Mouse (Mus musculus): ENCODE data around the gene Patl2. TPM values are rescaled to one million over a fixed set of nuclear protein-coding genes. Genes with fewer than 3 reads are reported as not detected.

Patl2 gene
- polyA plus RNA-seq, 1 experiment from 2014 or later, result not detected

DNA sequence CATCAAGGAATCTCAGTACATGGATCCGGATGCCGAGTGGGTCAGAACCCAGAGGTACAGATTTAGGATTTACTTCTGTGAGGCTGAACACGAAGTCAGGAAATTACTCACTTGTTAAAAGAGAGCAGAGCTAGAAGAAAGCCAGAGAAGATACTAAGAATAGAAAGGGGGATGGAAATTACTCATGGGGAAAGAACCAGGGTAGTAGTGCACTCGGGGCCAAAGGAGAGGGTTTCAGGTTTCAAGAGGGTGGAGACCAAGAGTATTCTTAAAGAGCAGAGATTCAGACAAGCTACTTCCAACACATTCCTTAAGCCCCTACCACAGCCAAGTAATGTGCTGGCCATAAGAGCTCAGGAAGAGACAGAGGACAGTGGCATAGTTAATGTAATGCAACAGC, 24.4 kb downstream of the Patl2 start:
- 0 out of 2 replicates have a peak, but pooled peaks cover 3% of the 10 kb centered on the region for H3K4me1 ChIP-seq (ENCODE audit: control insufficient read depth, insufficient read depth, low read length)
- no peak for DNase-seq (ENCODE audit: low spot score, missing footprints)
- H3K4me2 ChIP-seq, result no peak overlapping the region
- no peak overlapping the region for H3K4me3 ChIP-seq (ENCODE audit: low read depth, low read length)
- no peak overlapping the region for H3K27ac ChIP-seq (ENCODE audit: low read depth, low read length)
- H3K27me3 ChIP-seq (ENCODE audit: control insufficient read depth, insufficient read depth, low read length), result no peaks in the 10 kb centered on the region
- H3K9ac ChIP-seq (ENCODE audit: low read length), result no peak overlapping the region
- WGBS, result 25% methylated on average over 4 of the region's 4 CpGs
- ATAC-seq (ENCODE audit: low FRiP score), result no peak
- H3K9me3 ChIP-seq (ENCODE audit: control insufficient read depth, low read length), result no peaks in the 10 kb centered on the region
- H3K36me3 ChIP-seq (ENCODE audit: control insufficient read depth, insufficient read depth, low read length), result no peaks in the 10 kb centered on the region

GRCm38 (mm10) chr2:122160680-122161079, 25.3 kb downstream of the Patl2 start, which contains the start of gene Trim69:
Trim69 (plus strand) TSS chr2:122160700.
- no peaks in the 10 kb centered on the region for H3K9me3 ChIP-seq (ENCODE audit: control insufficient read depth, low read length)
- no peak within 1 kb of the TSS for H3K9ac ChIP-seq (ENCODE audit: low read length)
- no peaks in the 10 kb centered on the region for H3K27me3 ChIP-seq (ENCODE audit: control insufficient read depth, insufficient read depth, low read length)
- DNase-seq (ENCODE audit: low spot score, missing footprints) (peak; percentile 96), ATAC-seq (ENCODE audit: low FRiP score) (peak; percentile 78)
- no peak within 1 kb of the TSS for H3K4me2 ChIP-seq
- no peak within 1 kb of the TSS for H3K27ac ChIP-seq (ENCODE audit: low read depth, low read length)
- H3K4me1 ChIP-seq (ENCODE audit: control insufficient read depth, insufficient read depth, low read length), result 0 out of 2 replicates have a peak, but pooled peaks cover 3% of the 10 kb centered on the region
- 46% methylated on average over 2 of the region's 2 CpGs for WGBS
- H3K36me3 ChIP-seq (ENCODE audit: control insufficient read depth, insufficient read depth, low read length), result no peaks in the 10 kb centered on the region
- H3K4me3 ChIP-seq (ENCODE audit: low read depth, low read length), result no peak within 1 kb of the TSS

- ATAC-seq (ENCODE audit: low FRiP score) (no peak), DNase-seq (ENCODE audit: low spot score, missing footprints) (peak; percentile 21)
- 0 out of 2 replicates have a peak, but pooled peaks cover 3% of the 10 kb centered on the region for H3K4me1 ChIP-seq (ENCODE audit: control insufficient read depth, insufficient read depth, low read length)
- no peak overlapping the region for H3K4me2 ChIP-seq
- H3K9me3 ChIP-seq (ENCODE audit: control insufficient read depth, low read length), result no peaks in the 10 kb centered on the region
- no peak overlapping the region for H3K9ac ChIP-seq (ENCODE audit: low read length)
- H3K27ac ChIP-seq (ENCODE audit: low read depth, low read length), result no peak overlapping the region
- WGBS, result 88% methylated on average over 6 of the region's 6 CpGs
- no peak overlapping the region for H3K4me3 ChIP-seq (ENCODE audit: low read depth, low read length)
- no peaks in the 10 kb centered on the region for H3K36me3 ChIP-seq (ENCODE audit: control insufficient read depth, insufficient read depth, low read length)
- H3K27me3 ChIP-seq (ENCODE audit: control insufficient read depth, insufficient read depth, low read length), result no peaks in the 10 kb centered on the region
Observed at GRCm38 (mm10) chr2:122159667-122160066, 26.3 kb downstream of the Patl2 start.

DNA sequence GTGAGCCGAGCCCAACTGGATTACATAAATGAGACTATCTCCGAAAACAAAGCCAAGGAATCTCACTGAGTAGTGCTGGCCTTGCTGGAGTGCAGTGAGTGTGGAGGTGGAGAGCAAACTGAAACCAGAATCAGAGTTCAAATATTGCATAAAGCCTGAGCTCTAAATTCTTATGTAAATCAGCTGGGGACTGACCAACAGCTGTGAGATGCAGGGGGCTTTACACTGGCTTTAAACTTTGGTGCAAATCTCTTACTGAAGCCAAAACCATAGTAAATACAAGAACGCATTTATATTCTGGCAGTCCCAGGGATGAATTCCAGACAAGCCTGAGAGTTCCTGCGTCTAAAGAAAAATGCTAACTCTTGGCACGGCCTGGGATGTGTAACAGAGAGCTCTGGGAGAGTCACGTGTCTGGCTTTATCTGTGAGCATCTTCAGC, 27.6 kb downstream of the Patl2 start:
- Histone ChIP-seq H3K4me2 (no peak overlapping the region), H3K4me3 (ENCODE audit: low read depth, low read length) (no peak overlapping the region), H3K27ac (ENCODE audit: low read depth, low read length) (no peak overlapping the region), H3K27me3 (ENCODE audit: control insufficient read depth, insufficient read depth, low read length) (no peaks in the 10 kb centered on the region), H3K9me3 (ENCODE audit: control insufficient read depth, low read length) (no peaks in the 10 kb centered on the region), H3K36me3 (ENCODE audit: control insufficient read depth, insufficient read depth, low read length) (no peaks in the 10 kb centered on the region), H3K4me1 (ENCODE audit: control insufficient read depth, insufficient read depth, low read length) (0 out of 2 replicates have a peak, but pooled peaks cover 3% of the 10 kb centered on the region), H3K9ac (ENCODE audit: low read length) (no peak overlapping the region)
- WGBS, result 56% methylated on average over 6 of the region's 6 CpGs
- DNase-seq (ENCODE audit: low spot score, missing footprints) (peak; percentile 70), ATAC-seq (ENCODE audit: low FRiP score) (no peak)

GRCm38 (mm10) chr2:122157561-122157960, 28.4 kb downstream of the Patl2 start:
- 0 out of 2 replicates have a peak, but pooled peaks cover 3% of the 10 kb centered on the region for H3K4me1 ChIP-seq (ENCODE audit: control insufficient read depth, insufficient read depth, low read length)
- DNase-seq (ENCODE audit: low spot score, missing footprints) (peak; percentile 75), ATAC-seq (ENCODE audit: low FRiP score) (no peak)
- H3K9me3 ChIP-seq (ENCODE audit: control insufficient read depth, low read length), result no peaks in the 10 kb centered on the region
- H3K4me2 ChIP-seq, result no peak overlapping the region
- H3K9ac ChIP-seq (ENCODE audit: low read length), result no peak overlapping the region
- H3K27me3 ChIP-seq (ENCODE audit: control insufficient read depth, insufficient read depth, low read length), result no peaks in the 10 kb centered on the region
- H3K36me3 ChIP-seq (ENCODE audit: control insufficient read depth, insufficient read depth, low read length), result no peaks in the 10 kb centered on the region
- no peak overlapping the region for H3K27ac ChIP-seq (ENCODE audit: low read depth, low read length)
- H3K4me3 ChIP-seq (ENCODE audit: low read depth, low read length), result no peak overlapping the region

GRCm38 (mm10) chr2:122156051-122156700, 29.8 kb downstream of the Patl2 start:
- Histone ChIP-seq H3K9ac (ENCODE audit: low read length) (no peak overlapping the region), H3K9me3 (ENCODE audit: control insufficient read depth, low read length) (no peaks in the 10 kb centered on the region), H3K36me3 (ENCODE audit: control insufficient read depth, insufficient read depth, low read length) (no peaks in the 10 kb centered on the region), H3K27ac (ENCODE audit: low read depth, low read length) (no peak overlapping the region), H3K4me2 (no peak overlapping the region), H3K4me3 (ENCODE audit: low read depth, low read length) (no peak overlapping the region), H3K27me3 (ENCODE audit: control insufficient read depth, insufficient read depth, low read length) (no peaks in the 10 kb centered on the region), H3K4me1 (ENCODE audit: control insufficient read depth, insufficient read depth, low read length) (0 out of 2 replicates have a peak, but pooled peaks cover 3% of the 10 kb centered on the region)
- no peak for DNase-seq (ENCODE audit: low spot score, missing footprints)
- ATAC-seq (ENCODE audit: low FRiP score), result no peak
- 93% methylated on average over 4 of the region's 4 CpGs for WGBS

- no peak overlapping the region for H3K9ac ChIP-seq (ENCODE audit: low read length)
- 0 out of 2 replicates have a peak, but pooled peaks cover 3% of the 10 kb centered on the region for H3K4me1 ChIP-seq (ENCODE audit: control insufficient read depth, insufficient read depth, low read length)
- ATAC-seq (ENCODE audit: low FRiP score) (no peak), DNase-seq (ENCODE audit: low spot score, missing footprints) (peak; percentile 44)
- no peak overlapping the region for H3K4me2 ChIP-seq
- H3K4me3 ChIP-seq (ENCODE audit: low read depth, low read length), result no peak overlapping the region
- 80% methylated on average over 2 of the region's 2 CpGs for WGBS
- H3K27me3 ChIP-seq (ENCODE audit: control insufficient read depth, insufficient read depth, low read length), result no peaks in the 10 kb centered on the region
- H3K27ac ChIP-seq (ENCODE audit: low read depth, low read length), result no peak overlapping the region
- H3K9me3 ChIP-seq (ENCODE audit: control insufficient read depth, low read length), result no peaks in the 10 kb centered on the region
- no peaks in the 10 kb centered on the region for H3K36me3 ChIP-seq (ENCODE audit: control insufficient read depth, insufficient read depth, low read length)
Observed at GRCm38 (mm10) chr2:122155292-122155691, 30.7 kb downstream of the Patl2 start.

DNA sequence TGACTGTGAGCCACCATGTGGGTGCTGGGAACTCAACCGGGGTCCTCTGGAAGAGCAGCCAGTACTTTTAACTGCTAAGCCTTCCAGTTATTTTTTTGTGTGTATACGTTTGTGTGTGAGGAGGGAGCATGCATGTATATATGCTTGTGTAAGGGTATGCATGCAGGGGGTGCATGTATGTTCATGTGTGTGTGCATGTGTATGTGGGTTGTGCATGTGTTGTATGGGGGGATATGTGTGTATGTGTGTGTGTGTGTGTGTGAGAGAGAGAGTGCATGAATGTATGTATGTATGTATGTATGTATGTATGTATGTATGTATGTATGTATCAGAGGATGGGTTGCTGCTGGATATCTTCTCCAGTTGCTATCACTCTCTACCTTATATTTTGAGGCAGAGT, 31.5 kb downstream of the Patl2 start:
- H3K4me2 ChIP-seq, result no peak overlapping the region
- ATAC-seq (ENCODE audit: low FRiP score), result no peak
- no peak overlapping the region for H3K4me3 ChIP-seq (ENCODE audit: low read depth, low read length)
- H3K9me3 ChIP-seq (ENCODE audit: control insufficient read depth, low read length), result no peaks in the 10 kb centered on the region
- H3K4me1 ChIP-seq (ENCODE audit: control insufficient read depth, insufficient read depth, low read length), result 0 out of 2 replicates have a peak, but pooled peaks cover 3% of the 10 kb centered on the region
- 98% methylated on average over 2 of the region's 2 CpGs for WGBS
- no peak overlapping the region for H3K27ac ChIP-seq (ENCODE audit: low read depth, low read length)
- no peak for DNase-seq (ENCODE audit: low spot score, missing footprints)
- no peaks in the 10 kb centered on the region for H3K36me3 ChIP-seq (ENCODE audit: control insufficient read depth, insufficient read depth, low read length)
- H3K9ac ChIP-seq (ENCODE audit: low read length), result no peak overlapping the region
- no peaks in the 10 kb centered on the region for H3K27me3 ChIP-seq (ENCODE audit: control insufficient read depth, insufficient read depth, low read length)

DNA sequence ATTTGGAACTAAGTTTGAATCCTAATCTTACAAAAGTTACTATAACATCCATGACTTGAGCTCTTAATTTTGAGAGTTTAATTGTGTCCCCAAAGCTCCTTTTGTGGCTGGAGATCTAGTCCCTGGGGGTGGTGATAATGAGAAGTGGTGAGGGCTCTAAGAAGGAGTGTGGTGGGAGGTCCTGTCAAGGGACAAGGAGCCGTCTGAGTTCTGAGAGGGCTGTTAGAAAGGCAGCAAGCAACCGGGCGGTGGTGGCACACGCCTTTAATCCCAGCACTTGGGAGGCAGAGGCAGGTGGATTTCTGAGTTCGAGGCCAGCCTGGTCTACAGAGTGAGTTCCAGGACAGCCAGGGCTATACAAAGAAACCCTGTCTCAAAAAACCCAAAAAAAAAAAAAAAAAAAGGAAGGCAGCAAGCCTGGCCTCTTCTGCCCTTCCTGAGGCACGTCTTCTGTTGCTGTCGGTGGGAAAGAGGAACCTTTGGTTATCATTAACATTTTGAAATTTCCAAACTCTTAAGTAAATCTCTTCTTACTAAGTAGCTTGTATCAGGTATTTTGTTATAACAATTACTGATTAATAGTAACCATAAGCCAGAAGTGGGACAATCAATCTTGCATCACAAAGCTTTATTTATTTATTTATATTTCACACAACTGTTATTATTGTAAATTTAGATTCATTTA, 32.2 kb downstream of the Patl2 start:
- Histone ChIP-seq H3K4me1 (ENCODE audit: control insufficient read depth, insufficient read depth, low read length) (peaks cover 3% of the 10 kb centered on the region; the same call in 1 of the 2 replicates), H3K36me3 (ENCODE audit: control insufficient read depth, insufficient read depth, low read length) (no peaks in the 10 kb centered on the region), H3K4me3 (ENCODE audit: low read depth, low read length) (no peak overlapping the region), H3K27me3 (ENCODE audit: control insufficient read depth, insufficient read depth, low read length) (no peaks in the 10 kb centered on the region), H3K27ac (ENCODE audit: low read depth, low read length) (no peak overlapping the region), H3K9me3 (ENCODE audit: control insufficient read depth, low read length) (no peaks in the 10 kb centered on the region), H3K9ac (ENCODE audit: low read length) (no peak overlapping the region), H3K4me2 (no peak overlapping the region)
- 83% methylated on average over 7 of the region's 7 CpGs for WGBS
- ATAC-seq (ENCODE audit: low FRiP score), result no peak
- peak; percentile 23 for DNase-seq (ENCODE audit: low spot score, missing footprints)
